Mouse (Mus musculus) testis, postnatal 14 days (tissue): ENCODE measurements around the gene Snap91.

Source experiments
- DNase-seq: peaks from one replicate; pipeline ENCODE4 v3.0.0; 2021; ENCODE audit warnings: low spot score

Gene Snap91

DNA sequence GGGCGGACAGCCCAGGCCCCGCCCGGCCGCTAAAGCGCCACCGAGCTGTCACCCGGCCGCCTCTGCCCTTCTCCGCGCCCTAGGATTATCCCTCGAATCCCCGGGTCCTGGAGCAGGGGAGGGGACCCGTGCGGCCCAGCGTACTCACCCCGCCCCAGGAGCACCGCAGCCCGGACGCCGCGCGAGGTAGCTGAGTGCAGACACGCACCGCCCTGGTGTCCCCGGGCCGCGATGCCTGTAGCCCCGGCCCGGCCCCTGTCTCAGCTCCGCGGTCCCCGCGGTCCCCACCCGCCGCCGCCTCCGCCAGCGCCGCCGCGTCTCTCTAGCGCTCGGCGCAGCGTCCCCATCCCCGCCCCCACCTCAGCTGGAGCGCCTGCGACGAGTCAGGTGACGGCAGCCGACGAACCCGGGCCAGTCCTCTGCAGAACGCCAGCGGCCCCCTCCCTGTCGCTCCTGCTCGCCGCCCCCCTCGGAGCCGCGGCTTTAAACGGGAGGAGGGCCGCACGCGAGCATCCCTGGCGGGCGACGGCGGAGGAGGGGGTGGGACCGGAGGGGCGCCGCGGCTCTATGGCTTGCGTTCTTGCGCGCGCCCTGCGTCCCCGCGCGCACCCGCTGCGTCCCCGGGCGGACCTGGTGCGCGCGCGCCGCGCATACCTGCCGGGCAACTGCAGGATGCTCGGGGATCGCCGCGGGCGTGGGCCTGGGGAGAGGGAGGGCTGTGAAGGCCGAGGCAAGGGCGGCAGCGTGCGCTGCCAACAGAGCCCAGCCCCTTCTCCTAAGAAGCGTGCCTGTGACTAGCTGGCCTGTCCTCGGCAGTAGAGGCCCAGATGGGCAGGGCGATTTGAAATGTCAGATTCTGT lies at the start of gene Snap91:
Gene Snap91, minus strand, starts transcription at position 542 of the 860 bp plus-strand sequence.
- peak; percentile 17 for DNase-seq

DNA sequence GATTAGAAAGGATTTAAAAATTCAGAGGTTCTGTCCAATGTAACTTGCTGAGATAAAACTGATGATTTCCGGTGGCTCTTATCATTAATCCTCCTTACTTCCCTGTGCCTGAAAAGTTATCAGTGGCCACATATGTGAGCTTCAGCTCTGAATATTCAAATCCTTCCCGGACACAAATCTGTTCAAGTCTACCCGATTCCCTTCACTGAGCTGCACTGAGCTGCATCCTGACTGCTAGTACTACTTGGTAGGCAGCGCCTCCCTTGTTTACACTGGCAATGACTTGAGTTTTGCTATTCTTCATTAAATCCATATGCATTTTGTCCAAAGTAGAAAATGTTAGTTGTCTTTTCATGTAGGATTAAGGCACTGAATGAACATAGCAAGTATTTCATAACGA lies 46.1 kb upstream of the Snap91 start:
- no peak for DNase-seq

DNA sequence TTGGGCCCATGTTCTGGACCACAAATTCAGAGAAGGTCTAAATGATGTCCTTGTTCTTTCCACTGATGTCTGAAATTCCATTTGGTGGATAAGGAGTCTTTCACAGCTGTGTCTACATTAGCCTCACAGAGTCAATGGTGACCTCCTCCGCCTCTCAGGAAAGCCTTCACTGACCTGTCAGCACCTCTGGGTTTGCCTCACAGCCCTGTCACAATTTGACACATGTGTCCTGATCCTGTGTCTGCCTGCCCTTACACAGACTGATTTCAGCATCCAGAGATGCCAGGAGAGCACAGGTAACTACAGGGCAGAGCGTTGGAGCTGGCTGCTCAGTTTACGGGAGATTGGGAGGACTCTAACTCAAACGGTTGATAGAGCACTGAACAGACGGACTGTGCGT lies 45.2 kb upstream of the Snap91 start:
- no peak for DNase-seq

DNA sequence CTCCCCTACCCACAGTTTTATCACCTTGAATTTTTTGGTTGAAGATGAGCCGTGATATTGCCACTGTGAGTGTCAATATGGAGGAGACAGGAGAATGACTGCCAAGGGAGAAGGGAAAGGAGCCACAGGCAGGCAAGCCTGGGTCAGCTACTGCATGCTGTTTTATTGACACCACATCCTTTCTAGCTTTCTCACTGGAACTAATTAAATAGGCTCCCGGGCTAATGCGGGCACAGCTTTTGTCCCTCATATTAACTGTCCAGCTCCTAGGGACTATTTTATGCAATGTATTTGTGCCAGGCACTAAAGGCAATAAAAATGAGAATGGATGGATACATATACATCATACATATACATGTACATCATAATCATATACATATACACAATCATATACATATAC lies 42.0 kb upstream of the Snap91 start:
- no peak for DNase-seq

DNA sequence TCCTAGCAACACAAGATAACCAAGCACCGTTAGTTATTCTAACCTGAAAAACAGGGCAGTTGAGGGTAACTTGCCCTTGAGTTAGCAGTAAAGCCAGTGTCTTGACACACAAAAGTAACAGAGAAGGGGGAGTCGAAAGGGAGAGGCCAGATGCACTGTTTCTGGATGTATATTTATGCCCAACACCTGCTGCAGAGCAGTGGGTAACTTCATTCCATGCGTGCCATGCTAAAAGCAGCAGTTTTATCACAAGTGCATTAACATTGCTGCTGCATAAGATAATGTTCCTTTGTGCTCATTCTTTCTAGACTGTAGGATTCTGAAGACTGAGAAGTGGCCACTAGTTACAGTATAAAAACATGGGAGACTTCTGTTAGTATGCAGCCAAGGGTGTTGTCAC lies 36.1 kb upstream of the Snap91 start:
- no peak for DNase-seq

DNA sequence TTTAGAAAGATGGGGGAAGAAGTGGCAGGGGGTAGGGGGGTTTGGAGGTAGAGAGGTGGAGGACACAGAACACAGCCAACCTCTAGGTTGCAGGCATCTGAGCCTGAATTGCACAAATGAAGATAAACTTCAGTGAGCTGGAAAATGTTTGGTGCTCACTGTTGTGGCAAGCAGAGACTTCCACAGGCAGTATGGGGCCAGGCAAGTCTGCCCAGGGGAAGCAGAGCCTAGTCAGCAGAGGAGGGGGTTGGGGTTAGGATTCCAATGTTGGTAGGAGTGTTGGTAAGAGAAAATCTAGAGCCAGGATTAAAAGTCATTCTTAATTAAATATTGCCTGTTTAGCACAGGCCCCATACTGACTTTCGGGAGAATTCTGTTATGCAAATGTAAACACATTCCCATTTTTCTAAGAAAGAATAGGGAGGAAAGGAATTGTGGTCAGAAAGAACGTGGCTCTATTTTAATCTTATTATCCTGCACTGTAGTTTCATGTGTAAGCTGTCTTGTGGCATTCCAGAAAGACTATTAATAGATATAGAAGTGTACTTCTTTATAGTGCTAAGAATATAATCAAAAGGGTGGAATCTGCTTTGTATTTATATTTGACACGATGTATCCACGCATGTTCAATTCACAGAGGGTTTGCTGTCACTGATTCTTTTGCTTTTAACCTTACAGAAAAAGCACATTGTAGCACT lies 19.2 kb upstream of the Snap91 start:
- no peak for DNase-seq

DNA sequence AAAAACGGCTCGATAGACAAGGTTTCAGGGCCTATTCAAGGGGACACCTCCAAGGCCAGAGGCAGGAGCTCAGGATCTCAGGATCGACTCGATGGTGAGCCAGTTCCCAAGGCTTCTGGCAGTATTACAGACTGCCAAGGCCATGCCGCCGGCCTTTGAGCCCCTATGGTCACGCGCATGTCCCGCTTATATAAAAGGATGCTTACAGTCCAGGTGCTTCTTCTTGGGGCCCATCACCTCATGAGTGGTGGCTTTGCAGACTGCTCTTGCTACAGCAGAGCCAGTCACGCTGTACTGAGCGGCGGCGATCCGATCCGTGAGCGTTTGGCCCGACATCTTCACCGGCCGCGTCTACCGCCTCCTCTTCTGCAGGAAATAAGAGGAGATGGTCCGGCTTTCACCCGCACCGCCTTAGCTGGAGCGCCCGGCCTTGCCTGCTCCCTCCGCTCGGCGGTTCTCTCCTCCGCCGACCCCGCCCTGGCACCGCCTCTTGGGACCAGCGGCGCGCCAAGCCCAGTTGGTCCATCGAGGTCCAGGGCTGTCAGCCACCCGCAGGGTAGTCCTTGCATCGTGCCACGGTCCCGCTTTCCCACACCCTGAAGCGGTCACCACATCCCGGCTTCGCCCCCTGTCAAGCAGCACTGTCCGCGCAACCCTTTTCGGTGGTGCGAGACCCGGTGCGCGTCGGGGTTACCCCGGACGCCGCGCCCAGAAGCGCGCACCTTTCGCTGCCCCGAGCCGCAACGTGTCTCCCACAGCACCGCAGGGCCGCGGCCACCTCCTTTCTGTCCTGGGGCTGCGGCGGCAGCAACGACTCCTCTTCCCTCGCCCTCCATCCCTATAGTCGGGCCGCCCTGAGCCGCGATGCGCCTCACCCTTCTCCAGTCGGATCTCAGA lies 990 bp downstream of the Snap91 start:
- DNase-seq = no peak

DNA sequence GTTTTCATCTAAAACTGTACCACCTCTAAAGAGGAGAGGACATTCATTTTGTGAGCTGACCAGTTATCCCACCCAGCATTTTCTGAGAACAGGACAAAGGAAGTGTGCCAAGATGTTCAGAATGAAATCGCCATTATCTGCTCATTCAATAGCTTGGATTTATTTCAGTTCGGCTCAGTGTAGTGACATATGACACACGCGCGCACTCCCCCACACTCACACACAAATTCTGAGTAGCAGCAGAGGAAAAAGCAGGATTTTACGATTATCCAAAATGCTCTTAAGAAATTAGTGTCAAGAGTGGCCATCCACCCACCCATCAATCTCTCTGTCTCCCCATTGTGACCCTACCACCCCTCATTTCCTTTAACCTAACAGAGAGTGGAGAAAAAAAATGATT lies 1.7 kb downstream of the Snap91 start:
- DNase-seq = no peak

DNA sequence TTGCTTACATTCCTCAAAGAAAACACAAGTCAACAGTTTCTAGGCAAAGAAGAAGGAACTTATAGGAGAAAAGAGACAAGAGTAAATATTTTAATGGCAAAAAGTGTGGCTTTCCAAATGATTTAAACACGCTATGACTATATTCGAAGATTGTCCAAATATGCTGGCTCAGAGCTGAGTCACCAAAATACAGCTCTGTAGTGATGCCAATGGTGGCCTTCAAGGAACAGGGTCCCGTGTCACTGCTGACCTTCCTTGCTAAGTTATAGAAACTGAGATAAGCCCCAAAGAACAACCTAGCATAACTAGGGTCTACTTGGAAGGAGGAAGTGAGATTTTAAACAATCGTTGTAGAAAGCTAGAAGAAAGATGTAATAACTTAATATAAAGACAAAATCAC lies 6.8 kb downstream of the Snap91 start:
- no peak for DNase-seq

DNA sequence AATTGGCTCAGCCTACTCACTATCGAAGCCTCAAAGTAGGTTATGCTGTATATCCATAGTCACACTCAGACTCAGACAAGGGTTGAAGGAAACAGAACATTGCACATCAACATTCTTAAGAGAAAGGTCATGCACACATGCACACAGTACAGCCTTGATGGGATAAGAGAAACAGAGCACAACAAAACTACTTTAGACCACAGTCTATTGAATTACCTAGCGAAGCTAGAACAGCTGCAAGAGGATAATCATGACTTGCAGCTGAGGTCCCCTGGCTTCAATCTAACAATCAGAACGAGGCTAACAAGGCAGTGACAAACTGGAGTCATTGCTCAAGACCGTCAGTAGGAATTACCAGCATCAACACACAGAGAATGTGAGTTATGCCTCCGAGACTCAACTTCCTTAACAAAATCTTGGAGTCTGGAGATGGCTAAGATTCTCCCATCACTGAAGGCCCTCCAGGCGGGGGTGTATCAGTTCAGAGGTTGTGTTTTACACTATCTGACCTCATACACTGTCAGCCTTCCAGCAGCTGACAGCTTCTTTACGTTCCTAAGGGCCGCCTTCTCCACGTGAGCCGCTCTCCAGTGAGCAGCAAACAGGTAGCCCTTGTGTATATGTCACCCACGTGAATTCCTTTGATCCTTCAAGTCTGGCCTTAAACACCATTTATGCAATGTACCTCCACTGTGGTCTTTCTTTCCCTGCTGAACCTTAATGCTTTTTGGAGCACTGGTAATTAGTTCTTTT lies 10.7 kb downstream of the Snap91 start:
- no peak for DNase-seq

DNA sequence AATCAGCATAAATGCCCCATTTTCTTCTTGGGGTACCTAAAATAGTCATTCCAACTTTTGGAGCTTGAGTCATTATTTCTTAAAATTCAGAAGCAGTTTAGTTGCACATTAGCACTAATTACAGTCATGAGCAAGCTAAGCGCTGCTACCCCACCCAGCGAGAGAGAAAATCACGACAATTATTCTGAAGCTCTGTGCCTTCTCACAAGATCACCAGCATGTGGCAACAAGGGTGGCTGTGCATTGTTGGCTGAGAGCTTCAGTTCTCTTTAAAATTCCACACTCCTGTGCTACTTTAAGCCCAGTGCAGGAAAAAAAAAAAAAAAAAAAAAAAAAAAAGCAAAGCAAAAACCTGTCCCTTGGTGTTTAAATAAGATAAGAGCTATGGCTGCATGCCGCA lies 22.4 kb downstream of the Snap91 start:
- DNase-seq = no peak

DNA sequence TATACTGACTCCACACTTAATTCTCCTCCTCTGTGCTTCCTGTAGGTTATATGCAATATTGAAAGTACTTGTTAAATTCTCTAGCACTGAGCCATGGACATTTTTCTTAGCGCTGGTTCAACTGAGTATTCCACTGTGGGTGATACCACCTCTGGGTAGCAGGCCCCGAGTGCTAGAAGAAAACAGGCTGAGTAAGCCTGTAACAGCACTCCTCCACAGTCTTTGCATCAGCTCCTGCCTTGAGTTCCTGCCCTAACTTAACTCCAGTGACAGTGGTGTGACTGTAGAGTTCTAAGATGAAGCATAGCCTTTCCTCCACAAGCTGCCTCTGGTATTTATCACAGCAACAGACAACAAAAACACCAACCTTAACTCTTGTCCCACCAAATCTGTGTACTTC lies 22.8 kb downstream of the Snap91 start:
- no peak for DNase-seq

DNA sequence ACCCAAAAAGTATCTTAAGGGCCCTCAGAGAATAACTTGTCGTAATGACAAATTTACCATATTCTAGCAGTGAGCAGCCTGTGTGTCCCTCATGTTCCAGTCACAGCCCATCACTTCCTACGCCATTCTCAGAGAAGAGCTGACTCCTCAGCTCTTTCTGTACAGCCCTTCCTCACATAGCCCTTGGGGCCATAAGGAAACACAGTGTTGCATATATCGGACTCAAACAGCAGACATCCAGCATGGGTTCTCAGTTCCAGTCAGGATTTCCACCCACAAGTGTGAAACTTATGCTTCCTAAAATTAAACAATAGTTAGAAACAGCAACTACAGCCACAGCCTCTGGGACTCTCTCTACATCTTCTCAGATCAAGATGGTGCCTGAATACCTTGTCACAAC lies 27.6 kb downstream of the Snap91 start:
- DNase-seq = no peak

DNA sequence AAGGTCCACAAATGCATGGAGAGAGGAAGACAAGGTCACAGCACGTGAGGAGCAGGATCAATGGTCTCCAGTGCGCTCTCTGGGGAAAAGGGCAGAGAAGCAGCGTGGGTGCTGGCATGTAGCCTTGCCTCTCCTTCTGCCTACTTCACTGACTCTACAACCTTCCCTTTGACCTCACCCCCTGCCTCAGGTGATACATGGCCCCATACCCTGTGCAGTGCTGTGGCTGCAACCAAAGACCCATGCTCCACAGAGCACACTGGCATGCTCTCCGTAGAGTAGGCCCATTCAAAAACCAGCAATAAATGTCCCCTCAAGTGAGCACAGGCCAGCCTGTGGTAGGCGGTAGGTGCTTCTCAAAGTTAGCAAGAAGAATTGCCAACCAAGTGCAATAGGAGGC lies 28.8 kb downstream of the Snap91 start:
- no peak for DNase-seq

DNA sequence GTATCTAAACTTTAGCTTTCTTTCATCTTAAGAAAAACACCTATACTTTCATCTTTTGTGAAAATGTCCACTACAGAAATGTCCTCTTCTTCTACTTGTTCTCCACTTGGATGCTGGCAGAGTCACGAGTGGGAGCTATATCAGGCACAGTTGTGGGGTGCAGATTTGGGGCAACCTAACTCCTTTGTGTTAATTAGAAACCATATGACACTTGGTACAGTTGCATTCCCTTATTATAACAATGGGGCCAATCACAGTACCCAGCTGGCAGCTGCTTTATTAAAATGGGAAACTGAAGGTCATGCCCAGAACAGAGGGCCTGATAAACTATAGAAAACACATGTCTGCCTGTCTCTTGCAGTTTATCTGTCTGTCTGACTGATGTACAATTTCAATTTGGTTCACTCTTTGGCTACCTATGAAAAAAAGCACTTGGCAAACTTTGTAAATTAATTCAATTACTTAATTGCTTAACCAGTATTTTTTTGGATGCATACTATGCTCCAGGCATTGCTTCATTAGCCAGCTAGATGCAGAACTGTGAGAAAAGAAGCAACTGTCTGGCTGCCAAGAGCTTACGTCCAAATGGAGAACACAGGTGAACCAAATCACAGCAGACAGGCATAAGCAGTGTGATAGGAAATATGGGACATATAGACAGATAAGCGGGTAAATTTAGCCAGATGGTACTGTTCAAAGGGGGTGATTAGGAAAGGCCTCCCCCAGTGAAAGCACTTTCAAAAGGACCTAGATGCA lies 29.8 kb downstream of the Snap91 start:
- no peak for DNase-seq

DNA sequence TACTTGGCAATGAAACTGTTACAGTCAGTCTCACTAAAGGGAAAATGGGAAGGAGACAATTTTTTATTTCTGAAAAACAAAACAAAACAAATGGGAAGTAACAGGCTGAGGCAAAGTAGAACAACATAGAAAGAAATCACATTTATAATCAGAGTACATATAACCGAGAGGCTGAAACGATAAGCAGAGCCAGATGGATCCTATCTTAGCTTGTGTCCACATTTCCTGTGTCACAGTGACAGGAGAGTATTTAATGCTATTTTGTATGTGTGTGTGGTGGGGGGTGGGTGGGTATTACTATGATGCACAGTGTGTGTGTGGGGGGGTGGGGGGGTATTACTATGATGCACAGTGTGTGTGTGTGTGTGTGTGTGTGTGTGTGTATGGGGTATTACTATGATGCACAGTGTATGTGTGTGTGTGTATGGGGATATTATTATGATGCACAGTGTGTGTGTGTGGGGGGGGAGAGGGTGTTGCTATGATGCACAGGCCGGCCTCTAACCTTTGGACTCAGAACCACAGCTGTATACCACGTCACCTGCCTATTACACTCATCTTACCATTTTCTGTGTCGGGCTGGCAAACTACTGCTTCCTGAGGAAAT lies 36.6 kb downstream of the Snap91 start:
- no peak for DNase-seq

DNA sequence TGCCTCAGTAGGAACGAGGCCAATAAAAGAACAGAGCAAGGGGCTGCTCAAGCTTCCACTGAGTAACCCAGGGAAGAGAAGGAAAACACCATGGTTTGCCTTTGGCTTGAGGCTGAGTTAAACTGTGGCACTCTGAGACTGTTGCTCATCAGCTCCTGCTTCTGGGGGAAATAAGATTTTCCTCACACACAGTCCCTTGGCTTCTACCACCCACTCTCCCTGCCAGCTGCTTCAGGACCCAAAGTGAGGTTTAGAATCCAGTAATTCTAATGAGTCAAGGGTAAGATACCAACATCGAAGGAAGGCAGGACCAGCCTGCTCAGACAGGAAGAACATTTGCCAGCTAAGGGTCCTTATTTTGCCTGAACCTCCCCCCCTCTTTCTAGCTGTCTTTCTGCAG lies 50.7 kb downstream of the Snap91 start:
- no peak for DNase-seq

DNA sequence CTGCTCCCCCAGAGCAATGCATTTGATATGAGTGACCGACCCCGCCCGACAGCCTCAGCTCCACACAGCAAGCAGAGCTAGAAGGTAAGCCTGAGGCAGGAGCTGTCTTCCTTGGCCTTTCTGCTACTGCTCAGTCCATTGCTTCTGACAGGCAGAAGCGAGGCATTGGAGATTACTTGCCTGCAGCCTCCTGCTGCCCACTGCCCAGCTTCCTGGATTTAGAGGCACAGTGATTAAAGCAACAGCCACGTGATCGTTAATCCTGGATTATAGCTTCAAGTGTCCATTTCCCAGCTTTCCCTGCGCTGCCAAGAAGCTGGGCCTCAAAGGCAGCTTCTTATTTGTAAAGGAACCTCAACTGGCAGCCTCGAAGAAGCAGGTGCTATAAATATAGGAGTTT lies 51.4 kb downstream of the Snap91 start:
- DNase-seq = no peak

DNA sequence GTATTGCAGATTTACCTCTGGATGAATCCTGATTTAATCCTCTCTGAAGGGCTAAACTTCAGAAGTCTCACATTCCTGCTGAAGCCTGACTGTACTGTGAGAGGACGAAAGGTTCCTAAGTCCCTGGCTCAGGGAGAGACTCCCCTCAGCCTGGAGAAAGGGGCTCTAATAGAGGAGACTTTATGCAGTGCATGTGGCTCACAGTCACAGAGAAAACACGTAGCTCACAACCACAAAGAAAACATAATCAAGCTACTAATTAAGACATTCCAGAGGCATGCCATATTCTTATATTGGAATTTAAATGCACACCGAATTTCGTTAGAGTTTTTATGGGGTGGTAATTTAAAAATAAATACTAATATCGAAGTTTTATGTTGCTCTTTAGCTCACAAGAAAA lies 61.1 kb downstream of the Snap91 start:
- no peak for DNase-seq

DNA sequence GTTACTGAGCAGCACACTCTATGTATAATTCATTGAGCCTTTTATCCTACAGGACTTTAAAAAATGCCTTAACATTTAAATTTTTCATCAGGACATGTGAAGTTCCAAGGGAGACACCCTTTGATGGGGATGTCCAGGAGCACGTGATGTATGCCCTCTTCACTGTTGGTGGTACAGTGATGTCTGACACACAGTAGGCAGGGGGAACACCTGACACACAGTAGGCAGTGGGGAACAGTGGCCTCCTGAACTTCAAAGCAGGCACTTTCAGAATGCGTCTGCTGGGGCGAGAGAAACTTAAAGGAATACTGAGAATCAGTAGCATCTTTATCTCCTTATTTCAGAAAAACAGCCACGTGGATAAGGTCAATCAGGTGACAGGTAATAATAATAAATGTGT lies 62.8 kb downstream of the Snap91 start:
- no peak for DNase-seq

DNA sequence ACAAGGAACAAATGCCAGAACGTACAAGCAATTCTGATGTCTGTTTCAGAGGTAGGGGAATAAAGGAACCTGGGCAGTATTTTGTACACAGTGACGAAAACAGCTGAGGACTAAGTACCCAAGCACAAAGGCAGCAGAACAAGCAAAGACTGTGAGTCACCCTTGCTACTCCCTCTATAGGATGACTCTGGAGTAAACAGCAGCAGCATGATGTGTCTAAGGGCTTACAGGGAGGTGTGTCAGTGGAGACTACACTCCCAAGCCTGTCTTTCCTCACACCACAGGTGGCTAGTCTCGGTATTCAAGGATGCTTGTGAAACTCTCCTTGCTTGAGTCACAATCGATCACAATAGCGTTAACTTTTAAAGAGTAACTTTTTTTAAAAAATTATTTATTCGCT lies 66.1 kb downstream of the Snap91 start:
- DNase-seq = no peak
